Mouse (Mus musculus) small intestine, adult 2 months (tissue): ENCODE results near the gene Hoxa3.

Experiments used
- CTCF ChIP-seq: fragments of 200-500 bp; IDR thresholded peaks from 2 replicates; pipeline ENCODE4 v1.5.1; 2012; ENCODE audit warnings: low read depth, mild to moderate bottlenecking, control low read depth, inconsistent platforms, low read length, moderate library complexity, mixed read lengths; ENCODE audit not compliant: insufficient replicate concordance, insufficient read length; ENCODE audit errors: extremely low read depth
- POLR2A ChIP-seq: fragments of 200-500 bp; IDR thresholded peaks from 2 replicates; pipeline ENCODE4 v1.6.1; 2012; ENCODE audit warnings: low read depth, mild to moderate bottlenecking, control low read depth, inconsistent platforms, low read length, moderate library complexity

DNA sequence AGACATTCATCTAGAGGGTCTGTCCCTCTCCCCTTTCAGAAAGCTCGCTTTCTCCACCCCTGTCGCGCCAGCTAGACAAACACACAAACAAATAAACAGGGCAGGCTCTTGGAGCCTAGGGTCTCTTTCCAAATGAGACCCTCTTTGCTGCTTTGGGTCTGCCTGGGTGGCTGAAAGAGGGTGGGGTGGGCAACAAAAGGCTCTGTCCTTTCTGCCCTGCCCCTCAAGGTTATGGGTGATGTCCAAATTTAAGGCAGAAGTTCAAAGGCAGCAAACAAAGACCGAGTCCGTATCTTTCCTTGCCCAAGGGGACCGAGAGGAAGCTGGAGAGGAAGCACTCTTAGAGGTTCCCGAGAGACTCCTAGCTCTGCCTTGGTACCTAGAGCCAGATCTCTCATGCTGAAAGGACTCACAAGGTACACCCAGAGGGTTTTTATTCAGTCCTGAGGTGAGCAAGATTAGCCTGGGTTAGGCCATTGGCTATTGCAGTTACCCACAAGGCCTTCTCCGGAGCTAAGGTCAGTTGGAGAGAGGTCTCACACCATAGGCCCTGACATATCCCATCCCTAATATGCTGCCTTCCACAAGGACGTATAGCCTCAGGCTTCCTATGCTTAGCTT, 28.0 kb upstream of the Hoxa3 start:
- TF ChIP-seq POLR2A = no peak
- TF ChIP-seq CTCF = no peak
